Mouse (Mus musculus) ovary, adult 18-20 months (tissue): Measurements from ENCODE around the gene Nfkbil1.

Experiments used
- DNase-seq: peaks from one replicate; pipeline ENCODE4 v3.0.0; 2022; ENCODE audit warnings: low spot score, mixed read lengths

Gene Nfkbil1

DNA sequence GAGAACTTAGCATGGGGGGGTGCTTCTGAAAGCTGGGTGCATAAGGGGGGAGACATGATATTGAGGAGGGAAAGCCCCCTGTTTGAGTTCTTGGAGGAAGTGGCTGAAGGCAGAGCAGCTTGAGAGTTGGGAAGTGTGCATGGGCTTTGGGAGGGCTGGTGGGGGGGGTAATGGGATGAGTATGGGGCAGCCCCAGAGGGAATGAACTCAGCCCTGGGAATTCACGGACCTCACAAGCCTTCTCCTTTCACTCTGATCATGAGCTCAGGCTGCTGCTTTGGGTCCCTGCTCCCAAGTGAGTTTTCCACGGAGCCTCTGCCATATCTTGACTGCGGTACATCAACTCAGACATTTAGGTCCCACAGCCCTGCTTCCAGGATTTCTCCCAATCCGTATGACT lies 33.1 kb downstream of the Nfkbil1 start:
- no peak for DNase-seq

GRCm38 (mm10) chr17:35201787-35202186 lies 33.8 kb downstream of the Nfkbil1 start, which contains the start of gene Tnf:
Gene Tnf (minus strand): TSS chr17:35202007.
- DNase-seq = no peak

GRCm38 (mm10) chr17:35201128-35201527 lies 34.5 kb downstream of the Nfkbil1 start:
- no peak for DNase-seq

GRCm38 (mm10) chr17:35200398-35200797 lies 35.2 kb downstream of the Nfkbil1 start:
- DNase-seq = no peak

DNA sequence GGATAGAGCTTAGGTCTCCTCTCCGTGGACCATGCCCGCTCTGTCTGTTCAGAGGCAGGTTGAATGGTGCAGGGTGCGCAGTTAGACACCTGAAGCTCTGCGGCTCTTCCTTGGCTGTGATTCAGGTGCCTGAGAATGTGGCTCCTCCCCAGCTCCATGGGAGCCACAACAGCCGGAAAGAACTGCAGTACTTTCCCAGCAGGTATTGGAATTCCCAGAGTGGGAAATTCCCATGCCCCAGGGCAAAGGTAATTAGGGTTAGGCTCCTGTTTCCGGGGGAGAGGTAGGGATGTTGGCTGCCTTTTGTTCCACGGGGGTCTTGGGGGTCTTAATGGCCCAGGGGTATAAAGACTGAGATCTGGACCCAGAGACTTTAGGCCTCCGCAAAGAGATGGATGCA lies 36.6 kb downstream of the Nfkbil1 start:
- DNase-seq = no peak

GRCm38 (mm10) chr17:35198029-35198428 lies 37.6 kb downstream of the Nfkbil1 start:
- no peak for DNase-seq

- no peak for DNase-seq
Observed at GRCm38 (mm10) chr17:35197126-35197525, 38.5 kb downstream of the Nfkbil1 start.

DNA sequence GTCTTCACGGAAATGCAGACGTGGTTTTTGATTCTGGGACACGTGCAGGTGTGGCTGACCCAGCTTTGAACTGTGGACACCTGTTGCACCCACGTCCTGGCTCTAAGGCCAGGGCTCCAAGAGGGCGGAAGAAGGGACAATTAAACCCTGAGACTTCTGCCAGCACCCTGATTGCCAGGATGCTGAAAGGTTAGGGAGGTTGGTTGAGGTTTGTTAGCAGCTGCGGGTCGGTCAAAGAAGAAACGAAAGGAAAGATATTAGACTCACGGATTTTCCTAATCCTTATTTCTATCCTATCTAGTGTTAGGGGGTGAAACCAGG lies 39.3 kb downstream of the Nfkbil1 start:
- no peak for DNase-seq

DNA sequence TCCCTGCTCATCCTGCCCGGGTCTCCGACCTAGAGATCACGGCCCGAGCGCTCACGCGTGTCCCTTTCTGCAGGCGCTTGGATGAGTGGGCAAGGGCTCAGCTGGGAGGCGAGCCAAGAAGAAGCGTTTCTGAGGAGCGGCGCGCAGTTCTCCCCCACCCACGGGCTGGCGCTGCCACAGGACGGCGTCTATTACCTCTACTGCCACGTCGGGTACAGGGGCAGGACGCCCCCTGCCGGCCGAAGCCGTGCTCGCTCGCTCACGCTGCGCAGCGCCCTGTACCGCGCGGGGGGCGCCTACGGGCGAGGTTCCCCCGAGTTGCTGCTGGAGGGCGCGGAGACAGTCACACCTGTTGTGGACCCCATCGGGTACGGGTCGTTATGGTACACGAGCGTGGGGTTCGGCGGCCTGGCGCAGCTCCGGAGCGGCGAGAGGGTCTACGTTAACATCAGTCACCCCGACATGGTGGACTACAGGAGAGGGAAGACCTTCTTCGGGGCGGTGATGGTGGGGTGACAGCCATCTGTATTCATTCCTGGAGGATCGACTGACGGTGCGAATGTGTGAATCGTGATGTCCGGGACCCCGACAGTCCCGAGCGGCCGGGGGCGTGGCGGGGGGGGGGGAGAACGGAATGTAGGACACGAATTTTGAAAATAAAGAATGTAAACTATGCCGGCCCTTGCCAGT lies 39.8 kb downstream of the Nfkbil1 start:
- DNase-seq = peak; percentile 57

DNA sequence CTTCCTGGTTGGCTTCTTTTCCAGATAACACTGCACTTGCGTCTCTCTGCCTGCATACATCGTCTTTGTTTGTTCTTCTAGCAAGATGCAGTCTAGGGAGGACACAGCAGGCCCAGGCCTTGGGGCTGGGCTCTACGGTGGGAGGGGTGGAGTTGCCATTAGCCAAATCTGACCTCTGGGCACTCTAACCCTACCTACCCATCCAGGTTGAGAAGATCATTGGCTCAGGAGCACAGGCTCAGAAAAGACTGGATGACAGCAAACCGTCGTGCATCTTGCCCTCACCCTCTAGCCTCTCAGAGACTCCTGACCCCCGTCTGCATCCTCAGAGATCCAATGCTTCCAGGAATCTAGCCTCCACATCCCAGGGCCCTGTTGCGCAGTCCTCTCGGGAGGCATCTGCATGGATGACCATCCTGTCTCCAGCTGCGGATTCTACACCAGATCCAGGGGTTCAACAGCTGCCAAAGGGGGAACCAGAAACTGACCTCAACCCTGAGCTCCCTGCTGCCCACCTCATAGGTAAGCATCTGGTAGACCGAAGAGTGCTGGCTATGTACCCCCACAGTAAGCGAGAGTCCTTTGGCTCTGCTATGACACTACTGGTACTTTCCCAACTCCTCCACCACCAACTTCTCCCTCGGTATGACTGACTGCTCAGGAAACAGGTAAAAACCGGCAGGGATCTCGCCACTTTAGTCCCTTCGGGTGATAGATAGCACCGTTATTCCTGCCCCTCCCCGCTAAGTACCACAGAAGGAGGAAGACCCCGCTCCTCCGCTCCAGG lies 40.6 kb downstream of the Nfkbil1 start:
- DNase-seq = no peak

GRCm38 (mm10) chr17:35193881-35194843 lies 41.4 kb downstream of the Nfkbil1 start, which contains the start of gene Ltb:
Gene Ltb (plus strand): TSS chr17:35194439.
- no peak for DNase-seq

- DNase-seq = no peak
Observed at GRCm38 (mm10) chr17:35192924-35193323, 42.7 kb downstream of the Nfkbil1 start.

GRCm38 (mm10) chr17:35191723-35192122 lies 43.9 kb downstream of the Nfkbil1 start:
- DNase-seq = no peak

DNA sequence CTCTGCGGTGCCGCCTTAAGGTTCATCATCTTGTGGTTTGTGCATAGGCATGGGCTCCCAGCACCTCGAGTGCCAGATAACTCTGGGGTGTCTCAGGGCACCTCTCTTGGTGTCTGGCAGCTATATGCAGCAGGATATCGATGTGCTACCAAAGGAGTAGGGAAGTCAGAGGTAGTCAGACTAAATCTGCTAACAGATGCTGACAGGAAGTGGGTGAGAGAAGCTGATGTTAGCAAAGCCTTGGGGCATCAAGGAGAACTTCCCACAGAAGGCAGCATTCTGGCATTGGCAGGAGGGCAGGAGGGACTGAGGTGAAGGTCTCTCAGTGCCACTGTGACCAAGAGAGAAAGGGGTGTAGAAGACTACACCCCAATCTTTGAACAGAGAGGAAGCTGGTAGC lies 45.5 kb downstream of the Nfkbil1 start:
- no peak for DNase-seq

DNA sequence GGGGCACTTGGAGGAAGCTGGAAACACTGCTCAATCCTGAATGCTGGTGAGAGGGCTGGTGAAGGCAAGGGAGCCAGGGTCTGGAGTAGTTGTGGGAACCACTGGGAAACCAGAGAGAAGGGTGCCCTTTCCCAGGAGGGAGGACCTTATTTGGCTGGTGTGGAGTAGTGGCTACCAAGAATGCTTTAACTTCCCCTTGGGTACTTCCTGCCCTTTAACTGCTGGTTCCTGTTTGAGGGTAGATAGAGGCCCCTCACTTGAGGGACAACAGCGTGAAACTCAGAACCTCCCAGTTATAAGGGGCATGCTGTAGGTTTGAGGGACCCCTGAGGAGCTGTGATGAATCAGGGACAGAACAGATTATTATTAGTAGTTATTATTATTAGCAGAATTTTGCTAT lies 46.4 kb downstream of the Nfkbil1 start:
- DNase-seq = no peak

DNA sequence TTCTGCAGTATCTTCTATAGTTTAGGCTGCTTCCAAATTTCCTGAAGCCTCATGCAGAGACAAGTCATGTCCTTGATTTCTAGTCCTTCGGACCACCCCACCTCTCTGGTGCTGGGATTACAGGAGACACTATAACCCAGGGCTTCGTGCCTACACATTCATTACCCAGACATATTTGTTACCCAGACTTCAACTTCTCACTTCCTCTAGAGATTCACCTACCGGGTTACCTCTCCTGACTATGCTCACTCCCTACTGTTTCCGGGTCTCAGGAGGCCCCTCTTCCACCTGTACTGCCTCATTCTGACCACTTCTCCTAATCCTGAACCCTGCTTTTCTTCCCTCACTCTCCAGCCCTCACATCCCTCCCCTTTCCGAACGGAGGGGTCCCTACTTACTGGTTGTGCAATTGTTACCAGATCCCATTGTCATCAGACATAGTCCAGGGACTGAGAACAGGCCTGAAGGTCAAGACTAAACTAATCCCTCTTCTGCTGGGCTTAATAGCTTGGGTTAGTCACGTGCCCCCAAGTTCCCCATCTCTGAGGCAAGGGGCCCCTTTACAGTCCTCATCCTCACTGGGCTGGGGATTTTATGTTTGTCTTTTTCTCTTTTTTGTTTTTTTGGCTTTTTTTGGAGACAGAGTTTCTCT lies 47.5 kb downstream of the Nfkbil1 start, which contains the start of gene Lst1:
Lst1 (minus strand) TSS at position 481 of the 652 bp plus-strand sequence.
- no peak for DNase-seq

- no peak for DNase-seq
Observed at GRCm38 (mm10) chr17:35187345-35187744, 48.2 kb downstream of the Nfkbil1 start.

GRCm38 (mm10) chr17:35186681-35187080 lies 48.9 kb downstream of the Nfkbil1 start:
- no peak for DNase-seq

DNA sequence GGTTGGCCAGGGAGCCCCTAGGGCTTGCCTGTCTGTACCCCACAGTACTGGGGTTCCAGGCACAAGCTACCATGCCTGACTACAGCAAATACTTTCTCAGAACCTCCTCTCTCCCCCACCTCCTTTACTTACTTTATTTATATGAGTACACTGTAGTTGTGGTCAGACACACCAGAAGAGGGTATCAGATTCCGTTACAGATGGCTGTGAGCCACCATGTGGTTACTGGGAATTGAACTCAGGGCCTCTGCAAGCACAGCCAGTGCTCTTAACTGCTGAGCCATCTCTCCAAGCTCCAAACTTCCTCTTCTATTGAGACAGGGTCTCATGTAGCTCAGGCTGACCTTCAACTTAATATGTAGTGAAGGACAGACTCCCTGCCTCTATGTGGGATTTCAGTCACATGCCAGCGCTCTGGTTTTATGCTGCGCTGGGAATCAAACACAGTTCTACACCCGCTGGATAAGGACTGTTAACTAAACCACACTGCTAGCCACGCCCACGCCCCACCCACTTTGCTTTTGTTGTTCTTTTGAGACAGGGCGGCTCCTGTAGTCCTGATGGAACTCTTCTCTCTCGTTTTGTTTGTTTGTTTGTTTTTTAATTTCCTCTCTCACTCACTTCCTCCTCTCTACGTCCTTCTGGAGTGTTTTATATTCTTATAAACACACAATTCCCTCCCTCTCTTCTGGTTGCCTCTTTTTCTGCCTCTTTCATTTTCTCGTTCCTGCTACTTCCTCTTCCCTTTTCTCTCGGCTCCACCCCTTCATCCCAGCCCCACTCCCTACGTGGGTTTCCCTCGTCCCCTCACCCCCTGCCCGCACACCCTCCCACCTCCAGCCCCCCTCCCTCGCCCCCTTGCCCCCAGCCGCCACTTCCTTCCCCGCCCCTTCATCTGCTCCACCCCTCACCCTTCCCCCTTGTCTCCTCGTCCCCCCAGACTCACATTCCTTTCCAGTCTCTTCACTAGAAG lies 49.7 kb downstream of the Nfkbil1 start:
- DNase-seq = no peak

- DNase-seq = no peak
Observed at GRCm38 (mm10) chr17:35180093-35180492, 55.5 kb downstream of the Nfkbil1 start.

DNA sequence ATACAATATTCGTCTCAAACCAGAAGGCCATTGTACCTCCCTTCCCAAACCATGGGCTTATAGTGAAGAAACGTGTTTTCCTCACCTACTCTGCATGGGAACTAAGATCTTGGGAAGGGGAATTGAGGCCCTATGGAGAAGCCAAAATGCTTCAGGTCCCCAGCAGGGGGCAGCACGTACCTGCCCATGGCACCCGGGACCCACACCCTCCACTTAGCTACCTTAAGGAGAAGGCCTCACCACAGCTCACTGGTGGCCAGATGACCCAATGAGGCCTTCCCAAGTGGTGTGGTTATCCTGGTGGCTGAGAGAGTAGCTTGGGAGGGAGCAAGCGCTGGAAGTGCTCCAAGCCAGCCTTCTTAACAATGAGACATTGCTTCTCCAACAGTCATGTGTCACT lies 57.1 kb downstream of the Nfkbil1 start:
- no peak for DNase-seq
